Mouse (Mus musculus) right cerebral cortex, adult 2 months (tissue): ENCODE results near the gene Fam114a1.
A peak's percentile ranks its signal among the peaks of the same experiment; 100 is the strongest.

ENCODE experiments used
- DNase-seq, 2 experiments: peaks; one replicate each; pipeline ENCODE4 v3.0.0; 2021 to 2022; ENCODE audit warnings: low spot score in 2 of 2

The Fam114a1 gene

GRCm38 (mm10) chr5:65057596-65057995, 87.7 kb downstream of the Fam114a1 start:
- DNase-seq = no peak

GRCm38 (mm10) chr5:65059806-65060205, 89.9 kb downstream of the Fam114a1 start:
- DNase-seq = no peak

- DNase-seq = no peak
Measured at GRCm38 (mm10) chr5:65062236-65062635, 92.4 kb downstream of the Fam114a1 start.

GRCm38 (mm10) chr5:65063266-65063665, 93.4 kb downstream of the Fam114a1 start:
- no peak for DNase-seq

- no peak for DNase-seq
Measured at GRCm38 (mm10) chr5:65068166-65068565, 98.3 kb downstream of the Fam114a1 start.

- no peak for DNase-seq
Measured at GRCm38 (mm10) chr5:65069872-65070271, 100.0 kb downstream of the Fam114a1 start.

GRCm38 (mm10) chr5:65071689-65072118, 101.8 kb downstream of the Fam114a1 start:
- DNase-seq = peak; percentile 5 to 11

GRCm38 (mm10) chr5:65073247-65073646, 103.4 kb downstream of the Fam114a1 start:
- no peak for DNase-seq

- no peak for DNase-seq
Measured at GRCm38 (mm10) chr5:65074693-65075092, 104.8 kb downstream of the Fam114a1 start.

GRCm38 (mm10) chr5:65076087-65076486, 106.2 kb downstream of the Fam114a1 start:
- DNase-seq = no peak

- DNase-seq = no peak
Measured at GRCm38 (mm10) chr5:65076748-65077147, 106.9 kb downstream of the Fam114a1 start.

- DNase-seq = no peak
Measured at GRCm38 (mm10) chr5:65078081-65078480, 108.2 kb downstream of the Fam114a1 start.

- peak; percentile 53 to 67 for DNase-seq
Measured at GRCm38 (mm10) chr5:65079881-65080280, 110.0 kb downstream of the Fam114a1 start.

- no peak for DNase-seq
Measured at GRCm38 (mm10) chr5:65081836-65082235, 112.0 kb downstream of the Fam114a1 start.

GRCm38 (mm10) chr5:65086522-65086921, 116.7 kb downstream of the Fam114a1 start:
- no peak for DNase-seq

- no peak for DNase-seq
Measured at GRCm38 (mm10) chr5:65089707-65090106, 119.8 kb downstream of the Fam114a1 start.

GRCm38 (mm10) chr5:65091184-65091858, 121.5 kb downstream of the Fam114a1 start:
- DNase-seq = no peak
